ENCODE assay signal across 24 mouse cellular contexts in the genomic region with DNA sequence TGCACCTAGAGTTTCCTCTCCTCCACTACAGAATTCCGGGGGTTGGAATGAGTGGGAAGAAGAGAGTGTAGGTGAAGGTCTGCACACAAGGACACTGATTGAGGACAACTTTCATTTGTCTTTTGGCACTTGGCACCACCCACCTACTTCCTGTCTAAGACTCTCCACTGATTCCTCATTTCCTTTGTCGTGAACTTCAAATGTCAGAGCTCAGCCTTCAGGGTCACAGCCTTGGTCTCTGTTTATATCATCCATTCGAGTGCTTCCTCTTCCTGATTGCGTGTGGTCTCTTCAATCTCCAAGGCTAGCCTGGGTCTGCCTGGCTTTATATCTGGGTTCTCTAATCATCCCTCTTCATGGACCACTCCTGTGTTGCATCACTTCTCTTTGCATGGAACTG. TPM values are rescaled to one million over a fixed set of nuclear protein-coding genes. Genes with fewer than 3 reads are reported as not detected.
"Had no signal": no experiment of that assay in that cellular context is flagged by ENCODE, and none has a peak within 500 bp of the region (broad histone marks: within the 10 kb centered on the region; RNA-seq: fewer than 3 reads in every experiment).

No protein-coding gene starts in this region.

- H3K27me3 ChIP-seq: limb, embryonic 13.5 days; midbrain, embryonic 12.5 days; midbrain, embryonic 15.5 days; neural tube, embryonic 12.5 days; neural tube, embryonic 15.5 days had no signal

- H3K4me3 ChIP-seq: layer of hippocampus, adult 2 months; limb, embryonic 10.5 days; limb, embryonic 13.5 days; midbrain, embryonic 12.5 days; midbrain, embryonic 15.5 days; neural tube, embryonic 12.5 days; neural tube, embryonic 15.5 days had no signal

- H3K27ac ChIP-seq: kidney, postnatal 0 days; layer of hippocampus, adult 2 months; limb, embryonic 10.5 days; limb, embryonic 13.5 days; liver, embryonic 14.5 days; macrophage; midbrain, embryonic 12.5 days; midbrain, embryonic 15.5 days; neural tube, embryonic 12.5 days; neural tube, embryonic 15.5 days had no signal

- H3K36me3 ChIP-seq: limb, embryonic 10.5 days; limb, embryonic 13.5 days; midbrain, embryonic 12.5 days; midbrain, embryonic 15.5 days; neural tube, embryonic 12.5 days; neural tube, embryonic 15.5 days had no signal

- H3K4me1 ChIP-seq: limb, embryonic 10.5 days; limb, embryonic 13.5 days; midbrain, embryonic 12.5 days; midbrain, embryonic 15.5 days; neural tube, embryonic 12.5 days had no signal

- H3K9ac ChIP-seq: limb, embryonic 13.5 days; liver, embryonic 14.5 days; liver, postnatal 0 days; midbrain, embryonic 12.5 days; midbrain, embryonic 15.5 days; neural tube, embryonic 12.5 days; neural tube, embryonic 15.5 days had no signal

- DNase-seq: kidney, adult 2 months; kidney, postnatal 25 days; layer of hippocampus, adult 9-11 months; liver, postnatal 0 days; lung, postnatal 14 days; thymus, adult 18-20 months; thymus, postnatal 36 days had no signal

RNA-seq across cellular contexts. Expression of gene Gjb5, which starts 37.6 kb away (rescaled TPM):
- total RNA-seq: layer of hippocampus, adult 2 months; layer of hippocampus, postnatal 25 days; left cerebral cortex, adult 18-20 months; left cerebral cortex, postnatal 25 days; megakaryocyte, adult 5-6 weeks had no signal
- polyA plus RNA-seq: macrophage; spleen, adult 2 months had no signal

RNA-seq across cellular contexts. Expression of gene Gjb4, which starts 41.7 kb away (rescaled TPM):
- total RNA-seq: layer of hippocampus, adult 2 months; layer of hippocampus, postnatal 25 days; left cerebral cortex, adult 18-20 months; left cerebral cortex, postnatal 25 days had no signal
- polyA plus RNA-seq: limb, embryonic 10.5 days; limb, embryonic 13.5 days; liver, embryonic 11.5 days; liver, embryonic 14.5 days; liver, postnatal 0 days; macrophage; midbrain, embryonic 12.5 days; neural tube, embryonic 12.5 days; neural tube, embryonic 15.5 days; spleen, adult 2 months; testis, adult 2 months had no signal
